Mouse (Mus musculus): ENCODE results near the gene Olfr644. TPM values are rescaled to one million over a fixed set of nuclear protein-coding genes. Genes with fewer than 3 reads are reported as not detected.

Olfr644 gene
- total RNA-seq (2022) = not detected

GRCm38 (mm10) chr7:104071769-104072168, at the start of gene Olfr644:
TSS of gene Olfr644 (minus strand) at chr7:104071869.
- no peak for DNase-seq (ENCODE audit: low spot score in 2 of 2)

DNA sequence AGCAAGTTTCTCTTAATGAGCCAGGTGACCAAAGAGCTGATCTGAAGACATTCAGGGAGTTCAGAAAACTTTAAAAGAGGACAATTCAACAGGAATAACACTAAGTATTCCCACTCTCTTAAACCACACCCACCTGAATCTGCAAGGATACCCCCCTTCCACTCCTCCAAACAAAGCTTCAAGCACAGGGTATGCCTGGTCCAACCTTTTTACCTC, 33.0 kb upstream of the Olfr644 start, which contains the start of gene Olfr646:
Olfr646 (plus strand) TSS at position 117 of the 216 bp plus-strand sequence.
- DNase-seq (ENCODE audit: low spot score in 2 of 2) = no peak

- no peak for DNase-seq (ENCODE audit: low spot score in 2 of 2)
Observed at GRCm38 (mm10) chr7:104103913-104104756, 32.5 kb upstream of the Olfr644 start.

GRCm38 (mm10) chr7:104085365-104085764, 13.7 kb upstream of the Olfr644 start, which contains the start of gene Olfr645:
TSS of gene Olfr645 (minus strand) at chr7:104085465.
- DNase-seq (ENCODE audit: low spot score in 2 of 2) = no peak

DNA sequence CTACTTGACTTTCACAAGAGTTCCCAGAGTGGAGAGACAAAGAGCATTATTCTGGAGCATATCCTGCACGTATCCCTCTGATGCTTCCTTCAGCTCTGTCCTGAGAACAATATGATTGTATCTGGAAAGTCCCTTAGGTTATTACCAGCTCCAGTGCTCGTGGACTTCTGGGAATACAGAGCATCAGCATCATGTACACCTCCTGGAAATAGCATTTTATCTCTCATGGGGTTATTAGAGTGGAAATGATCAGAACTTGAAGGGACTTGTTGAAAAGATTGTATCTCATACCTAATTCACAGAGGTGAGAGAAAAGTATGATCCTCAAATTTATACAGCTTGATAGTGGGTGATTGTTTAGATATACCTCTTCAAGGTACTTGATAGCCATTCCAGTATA, 10.3 kb downstream of the Olfr644 start, which contains the start of gene 4930516K23Rik:
4930516K23Rik (minus strand) TSS at position 101 of the 400 bp plus-strand sequence.
- DNase-seq (ENCODE audit: low spot score in 2 of 2) = no peak

DNA sequence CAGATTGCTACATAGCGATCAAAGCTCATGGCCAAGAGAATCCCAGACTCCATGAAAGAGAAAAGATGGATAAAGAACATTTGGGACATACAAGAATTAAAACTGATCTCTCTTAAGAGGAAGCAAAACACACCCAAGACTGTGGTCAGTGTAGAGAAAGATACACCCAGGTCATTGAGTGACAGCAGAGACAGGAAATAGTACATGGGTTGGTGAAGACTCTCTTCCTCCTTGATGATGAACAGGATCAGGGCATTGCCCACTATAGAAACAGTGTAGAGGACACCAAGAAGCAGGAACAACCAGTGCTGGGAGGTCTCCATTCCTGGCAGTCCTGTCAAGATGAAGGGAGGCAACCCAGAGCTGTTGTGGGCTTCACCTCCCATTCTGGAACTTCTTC, 12.5 kb downstream of the Olfr644 start:
- no peak for DNase-seq (ENCODE audit: low spot score in 2 of 2)

DNA sequence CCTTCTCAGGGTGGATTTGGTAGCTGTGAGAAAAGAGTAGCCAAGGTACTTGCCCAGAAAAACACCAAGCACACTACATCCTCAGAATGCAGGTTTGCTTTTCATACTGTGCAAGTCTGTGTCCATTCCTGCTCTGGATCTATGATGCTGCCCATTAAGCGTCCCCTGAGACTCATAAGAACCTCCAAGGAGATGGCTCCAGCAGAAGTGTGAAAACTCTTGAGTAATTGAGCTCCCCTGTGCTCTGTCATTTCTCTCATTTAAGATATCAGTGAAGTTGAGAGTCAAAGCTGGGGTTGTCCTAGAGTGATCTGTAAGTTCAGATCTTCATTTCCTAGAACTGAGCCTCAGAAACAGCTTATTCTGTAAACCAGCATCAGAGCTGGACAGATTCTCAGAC, 19.1 kb downstream of the Olfr644 start, which contains the start of gene Olfr642:
Olfr642 (minus strand) TSS at position 101 of the 400 bp plus-strand sequence.
- DNase-seq (ENCODE audit: low spot score in 2 of 2) = no peak

- DNase-seq (ENCODE audit: low spot score in 2 of 2) = no peak
Observed at GRCm38 (mm10) chr7:104050745-104051144, 20.9 kb downstream of the Olfr644 start.

DNA sequence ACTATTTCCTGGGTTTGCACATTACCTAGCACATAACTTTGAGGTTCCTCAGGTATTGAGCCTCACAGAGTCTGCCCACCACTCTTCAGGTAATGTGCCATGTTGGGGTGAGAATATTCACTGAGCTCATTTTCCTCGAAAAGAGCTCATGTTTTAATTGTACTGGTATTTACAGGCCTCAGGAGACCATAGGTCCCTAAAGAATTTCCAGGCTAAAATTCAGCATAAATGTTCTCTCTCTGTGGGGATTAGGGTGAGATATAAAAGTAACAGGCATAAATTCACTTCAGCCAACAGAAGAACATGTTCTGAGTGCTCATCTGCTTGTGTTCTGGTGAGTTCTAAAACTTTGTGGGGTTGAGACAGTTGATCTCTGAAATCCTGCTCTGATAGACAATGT, 36.5 kb downstream of the Olfr644 start, which contains the start of gene Olfr641:
Olfr641 (plus strand) TSS at position 301 of the 400 bp plus-strand sequence.
- no peak for DNase-seq (ENCODE audit: low spot score in 2 of 2)

GRCm38 (mm10) chr7:104026978-104027377, 44.7 kb downstream of the Olfr644 start:
- no peak for DNase-seq (ENCODE audit: low spot score in 2 of 2)

- DNase-seq (ENCODE audit: low spot score in 2 of 2) = no peak
Observed at GRCm38 (mm10) chr7:104025473-104025872, 46.2 kb downstream of the Olfr644 start, which contains the start of gene Olfr640. TSS of gene Olfr640 (minus strand) at chr7:104025573.

GRCm38 (mm10) chr7:104021651-104022050, 50.0 kb downstream of the Olfr644 start:
- DNase-seq (ENCODE audit: low spot score in 2 of 2) = no peak

GRCm38 (mm10) chr7:104018953-104019352, 52.7 kb downstream of the Olfr644 start:
- DNase-seq (ENCODE audit: low spot score in 2 of 2) = no peak

DNA sequence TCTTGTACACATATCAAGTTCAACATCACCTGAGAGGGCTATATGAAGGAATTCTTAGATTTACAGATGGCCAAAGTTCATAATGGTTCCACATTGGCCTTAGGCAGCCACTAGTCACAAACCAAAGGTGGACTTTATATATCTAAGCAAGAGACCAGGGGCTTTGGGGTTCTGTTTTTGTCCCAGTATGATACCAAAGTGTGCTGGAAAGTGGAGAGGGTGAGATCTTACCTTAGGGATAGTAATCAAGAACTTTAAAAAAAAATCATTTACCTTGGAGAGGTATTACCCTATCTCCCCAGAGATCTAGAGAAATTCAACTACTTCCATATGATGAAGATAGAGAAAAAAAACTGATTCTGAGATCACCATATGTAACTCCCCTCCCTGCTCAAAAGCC, 54.5 kb downstream of the Olfr644 start, which contains the start of gene Olfr639:
Olfr639 (minus strand) TSS at position 101 of the 400 bp plus-strand sequence.
- DNase-seq (ENCODE audit: low spot score in 2 of 2) = no peak

Other genes starting within 250 kb of the Olfr644 start
- 100 to 1,000 TPM; 150 to 315 (median 224) TPM for gene Hbb-bs, start 243.8 kb downstream of the Olfr644 start, total RNA-seq (2022)
- gene Hbb-bh2, start 231.3 kb downstream of the Olfr644 start, total RNA-seq (2022) = not detected
- gene Hbb-bh1, start 228.7 kb downstream of the Olfr644 start, total RNA-seq (2022) = not detected
- not detected for gene Hbb-y, start 218.7 kb downstream of the Olfr644 start, total RNA-seq (2022)
- not detected for gene Olfr66, start 185.6 kb downstream of the Olfr644 start, total RNA-seq (2022)
- gene Olfr64, start 177.4 kb downstream of the Olfr644 start, total RNA-seq (2022) = not detected
- gene Olfr65, start 168.4 kb downstream of the Olfr644 start, total RNA-seq (2022) = not detected
- gene Olfr631, start 143.0 kb downstream of the Olfr644 start, total RNA-seq (2022) = not detected
- not detected for gene Olfr632, start 137.5 kb downstream of the Olfr644 start, total RNA-seq (2022)
- not detected for gene Olfr633, start 127.4 kb downstream of the Olfr644 start, total RNA-seq (2022)
- gene Olfr635, start 100.7 kb downstream of the Olfr644 start, total RNA-seq (2022) = not detected
- not detected for gene Olfr638, start 73.1 kb downstream of the Olfr644 start, total RNA-seq (2022)
- not detected for gene Olfr639, start 54.6 kb downstream of the Olfr644 start, total RNA-seq (2022)
- not detected for gene Olfr640, start 46.3 kb downstream of the Olfr644 start, total RNA-seq (2022)
- not detected for gene Olfr641, start 36.4 kb downstream of the Olfr644 start, total RNA-seq (2022)
- gene Olfr642, start 19.2 kb downstream of the Olfr644 start, total RNA-seq (2022) = not detected
- not detected for gene 4930516K23Rik, start 10.4 kb downstream of the Olfr644 start, total RNA-seq (2022)
- not detected for gene Olfr645, start 13.6 kb upstream of the Olfr644 start, total RNA-seq (2022)
- not detected for gene Olfr646, start 33.0 kb upstream of the Olfr644 start, total RNA-seq (2022)
- gene Ubqln5, start 58.0 kb upstream of the Olfr644 start, total RNA-seq (2022) = not detected
- not detected for gene Olfr643, start 65.5 kb upstream of the Olfr644 start, total RNA-seq (2022)
- gene Ubqln3, start 71.4 kb upstream of the Olfr644 start, total RNA-seq (2022) = not detected
- gene Ubqlnl, start 78.7 kb upstream of the Olfr644 start, total RNA-seq (2022) = not detected
- not detected for gene Olfm5, start 93.0 kb upstream of the Olfr644 start, total RNA-seq (2022)
- gene Olfr648, start 111.5 kb upstream of the Olfr644 start, total RNA-seq (2022) = not detected
- not detected for gene Olfr649, start 124.1 kb upstream of the Olfr644 start, total RNA-seq (2022)
- gene Trim6, start 146.9 kb upstream of the Olfr644 start, total RNA-seq (2022) = under 1 TPM; 0.19 to 0.99 (median 0.20) TPM
- gene Trim34a, start 172.6 kb upstream of the Olfr644 start, total RNA-seq (2022) = 1 to 10 TPM in 1 of 4 experiments, under 1 TPM in 3; 0.87 to 1.6 (median 0.95) TPM
- under 1 TPM; 0.56 to 0.70 (median 0.66) TPM for gene Trim5, start 216.2 kb upstream of the Olfr644 start, total RNA-seq (2022)
- 1 to 10 TPM; 2.1 to 2.6 (median 2.3) TPM for gene Trim12a, start 243.6 kb upstream of the Olfr644 start, total RNA-seq (2022)

Data from gastrocnemius, adult 8-10 months (tissue).